Mouse (Mus musculus) cerebellum, adult 11 months (tissue): ENCODE measurements around the gene Atp6v1e2.

Experiments used
- DNase-seq: peaks from one replicate; pipeline ENCODE4 v3.0.0; 2022

The Atp6v1e2 gene

GRCm38 (mm10) chr17:86947840-86948796 lies at the start of gene Atp6v1e2:
TSS of gene Atp6v1e2 (minus strand) at chr17:86947897.
- no peak for DNase-seq

- DNase-seq, result no peak
Observed at GRCm38 (mm10) chr17:86997323-86997722, 49.6 kb upstream of the Atp6v1e2 start.

- no peak for DNase-seq
Observed at GRCm38 (mm10) chr17:86991306-86991705, 43.6 kb upstream of the Atp6v1e2 start.

GRCm38 (mm10) chr17:86988601-86989184 lies 41.0 kb upstream of the Atp6v1e2 start:
- DNase-seq, result no peak

GRCm38 (mm10) chr17:86988161-86988560 lies 40.5 kb upstream of the Atp6v1e2 start:
- DNase-seq, result no peak

- no peak for DNase-seq
Observed at GRCm38 (mm10) chr17:86986449-86987138, 38.9 kb upstream of the Atp6v1e2 start.

GRCm38 (mm10) chr17:86982497-86982896 lies 34.8 kb upstream of the Atp6v1e2 start:
- DNase-seq, result no peak

GRCm38 (mm10) chr17:86981701-86982100 lies 34.0 kb upstream of the Atp6v1e2 start:
- DNase-seq, result no peak

GRCm38 (mm10) chr17:86981205-86981604 lies 33.5 kb upstream of the Atp6v1e2 start:
- no peak for DNase-seq

GRCm38 (mm10) chr17:86978496-86978895 lies 30.8 kb upstream of the Atp6v1e2 start:
- DNase-seq, result no peak

- no peak for DNase-seq
Observed at GRCm38 (mm10) chr17:86976387-86976786, 28.7 kb upstream of the Atp6v1e2 start.

- no peak for DNase-seq
Observed at GRCm38 (mm10) chr17:86973097-86973496, 25.4 kb upstream of the Atp6v1e2 start.

- DNase-seq, result no peak
Observed at GRCm38 (mm10) chr17:86971860-86972259, 24.2 kb upstream of the Atp6v1e2 start.

- DNase-seq, result no peak
Observed at GRCm38 (mm10) chr17:86971036-86971435, 23.3 kb upstream of the Atp6v1e2 start.

- no peak for DNase-seq
Observed at GRCm38 (mm10) chr17:86970026-86970750, 22.5 kb upstream of the Atp6v1e2 start.

- no peak for DNase-seq
Observed at GRCm38 (mm10) chr17:86969582-86969981, 21.9 kb upstream of the Atp6v1e2 start.

- no peak for DNase-seq
Observed at GRCm38 (mm10) chr17:86968581-86968980, 20.9 kb upstream of the Atp6v1e2 start.

- no peak for DNase-seq
Observed at GRCm38 (mm10) chr17:86967536-86968525, 20.1 kb upstream of the Atp6v1e2 start.

GRCm38 (mm10) chr17:86967048-86967447 lies 19.4 kb upstream of the Atp6v1e2 start:
- DNase-seq, result no peak

GRCm38 (mm10) chr17:86966040-86966439 lies 18.3 kb upstream of the Atp6v1e2 start:
- DNase-seq, result no peak

GRCm38 (mm10) chr17:86965121-86965520 lies 17.4 kb upstream of the Atp6v1e2 start:
- DNase-seq, result no peak

- peak; percentile 40 for DNase-seq
Observed at GRCm38 (mm10) chr17:86964502-86964901, 16.8 kb upstream of the Atp6v1e2 start.
